Mouse (Mus musculus) kidney, adult 2 months (tissue): ENCODE data around the gene Gstt2. TPM values are rescaled to one million over a fixed set of nuclear protein-coding genes. Genes with fewer than 3 reads are reported as not detected.
A peak's percentile ranks its signal among the peaks of the same experiment; 100 is the strongest.

Source experiments
- DNase-seq: peaks from one replicate; pipeline ENCODE4 v3.0.0; 2021
- H3K27ac ChIP-seq: fragments of 200-500 bp; 2 replicates; pipeline ENCODE4 v1.5.1; 2012; ENCODE audit warnings: low read depth, low read length, control low read depth, inconsistent platforms; ENCODE audit not compliant: insufficient read depth
- H3K27me3 ChIP-seq: fragments of 200-500 bp; replicated peaks from 2 replicates; pipeline ENCODE4 v1.6.1; 2012; ENCODE audit warnings: mild to moderate bottlenecking, moderate library complexity, low read length, inconsistent platforms; ENCODE audit not compliant: control insufficient read depth, insufficient read depth
- H3K36me3 ChIP-seq: fragments of 200-500 bp; 2 replicates; pipeline ENCODE4 v1.6.1; 2012; ENCODE audit warnings: mild to moderate bottlenecking, moderate library complexity, low read length, inconsistent platforms; ENCODE audit not compliant: control insufficient read depth, insufficient read depth
- H3K4me1 ChIP-seq: fragments of 200-500 bp; 2 replicates; pipeline ENCODE4 v1.6.1; 2011; ENCODE audit warnings: low read length; ENCODE audit not compliant: control insufficient read depth, insufficient read depth
- H3K4me3 ChIP-seq: fragments of 200-500 bp; 2 replicates; pipeline ENCODE4 v1.5.1; 2011; ENCODE audit warnings: mild to moderate bottlenecking, low read depth, low read length, control low read depth; ENCODE audit not compliant: insufficient read depth
- CTCF ChIP-seq: fragments of 200-500 bp; conservative IDR thresholded peaks from 2 replicates; pipeline ENCODE4 v1.5.1; 2011; ENCODE audit warnings: low read depth, mild to moderate bottlenecking, control low read depth, low read length, moderate library complexity, mixed read lengths; ENCODE audit not compliant: insufficient read depth, insufficient read length
- POLR2A ChIP-seq: fragments of 200-500 bp; IDR thresholded peaks from one replicate; pipeline ENCODE4 v1.6.1; 2011; ENCODE audit warnings: low read depth, low read length, control low read depth
- WGBS: fragments of 180-500 bp; shearing (Covaris S2); methylation state at CpG from one replicate; pipeline ENCODE4 v1.1.7; 2018; 5-methylcytosine and 5-hydroxymethylcytosine counted together
- polyA plus RNA-seq: library from polyadenylated mRNA; depleted of rRNA; stranded (reverse); fragments of >200 nt; gene quantifications from 2 replicates; pipeline ENCODE4 v1.2.3, GENCODE M21; 2012

Gstt2 gene
- polyA plus RNA-seq, 1 experiment = 1,473 TPM

DNA sequence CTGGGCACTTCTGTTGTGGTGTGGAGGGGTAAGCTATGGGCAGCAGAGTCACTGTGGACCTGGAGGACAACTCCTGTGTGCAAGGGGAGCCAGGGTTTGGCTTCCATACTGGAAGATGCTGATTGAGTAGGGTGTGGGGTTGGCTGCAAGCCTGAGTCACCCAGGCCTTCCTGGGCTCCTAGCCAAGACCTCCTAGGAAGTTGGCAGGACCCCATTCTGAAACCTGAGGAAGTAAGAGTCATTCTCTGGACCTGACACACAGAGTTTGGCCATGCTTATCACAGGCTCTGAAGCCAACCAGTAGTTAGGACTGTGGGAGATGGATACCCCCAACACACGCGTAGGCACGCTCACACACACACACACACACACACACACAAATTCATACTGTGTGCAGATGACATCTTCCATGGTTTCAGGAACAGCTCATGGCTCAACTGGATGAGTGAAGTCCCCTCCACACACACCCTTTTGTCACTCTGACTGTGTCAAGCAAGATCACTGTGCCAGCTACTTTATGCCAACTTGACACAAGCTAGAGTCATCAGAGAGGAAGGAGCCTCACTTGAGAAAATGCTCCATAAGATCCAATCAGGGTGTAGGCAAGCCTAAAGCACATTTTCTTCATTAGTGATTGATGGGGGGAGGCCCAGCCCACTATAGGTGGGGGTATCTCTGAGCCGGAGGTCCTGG is 9.4 kb downstream of the Gstt2 start:
- DNase-seq = peak; percentile 91
- TF ChIP-seq POLR2A = no peak
- no peak for TF ChIP-seq CTCF
- no peaks in the 10 kb centered on the region; the same call in 1 of the 2 replicates for H3K36me3 ChIP-seq
- WGBS = 89% methylated on average over 4 of the region's 4 CpGs
- H3K27me3 ChIP-seq = no peaks in the 10 kb centered on the region
- H3K4me1 ChIP-seq = peaks cover 9% of the 10 kb centered on the region
- no peak overlapping the region for H3K27ac ChIP-seq
- H3K4me3 ChIP-seq = no peak overlapping the region

DNA sequence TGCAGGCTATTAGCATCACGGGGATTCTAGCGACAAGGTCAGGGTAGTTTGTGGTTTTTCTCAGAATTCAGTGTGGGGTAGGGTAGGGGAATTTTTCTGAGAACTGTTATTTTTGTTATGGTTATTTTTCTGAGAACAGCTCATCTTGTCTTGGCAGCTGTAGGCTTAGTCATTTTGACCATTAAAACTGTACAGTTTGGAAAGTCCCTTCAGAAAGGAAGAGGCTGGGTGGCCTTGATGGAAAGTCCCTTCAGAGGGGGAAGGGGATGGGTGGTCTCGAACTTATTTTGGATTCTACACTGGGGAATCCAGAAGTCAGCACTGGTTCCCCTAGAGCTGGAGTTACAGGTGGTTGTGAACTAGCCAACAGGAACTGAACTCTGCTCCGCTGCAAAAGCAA is 12.7 kb downstream of the Gstt2 start:
- WGBS = 70% methylated on average over 4 of the region's 4 CpGs
- Histone ChIP-seq H3K4me1 (peaks cover 9% of the 10 kb centered on the region), H3K27ac (no peak overlapping the region), H3K36me3 (no peaks in the 10 kb centered on the region), H3K4me3 (no peak overlapping the region), H3K27me3 (no peaks in the 10 kb centered on the region)
- TF ChIP-seq POLR2A = no peak
- TF ChIP-seq CTCF = no peak
- DNase-seq = no peak

DNA sequence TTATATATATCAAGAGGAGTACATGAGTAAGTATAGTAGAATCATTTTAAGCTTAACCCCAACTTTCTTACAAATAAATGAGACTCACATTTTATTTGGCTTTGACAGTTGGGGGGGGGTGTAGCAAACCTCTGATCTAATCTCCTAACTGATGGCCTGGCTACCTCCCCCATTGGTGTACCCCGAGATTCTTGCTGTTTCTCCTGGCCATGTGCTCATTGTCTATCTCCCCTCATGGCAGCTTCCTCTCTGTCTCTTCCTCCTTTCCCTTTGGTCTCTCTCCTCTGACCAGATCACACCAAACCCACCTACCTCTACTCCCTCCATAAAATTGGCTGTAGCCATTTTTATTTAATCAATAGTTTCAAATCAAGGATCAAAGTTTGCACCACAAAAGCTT is 13.4 kb downstream of the Gstt2 start:
- DNase-seq = no peak
- H3K4me3 ChIP-seq = no peak overlapping the region
- TF ChIP-seq CTCF (no peak), POLR2A (no peak)
- WGBS = 96% methylated on average over 1 of the region's 1 CpGs
- peaks cover 9% of the 10 kb centered on the region for H3K4me1 ChIP-seq
- H3K27me3 ChIP-seq = no peaks in the 10 kb centered on the region
- no peaks in the 10 kb centered on the region for H3K36me3 ChIP-seq
- H3K27ac ChIP-seq = no peak overlapping the region

DNA sequence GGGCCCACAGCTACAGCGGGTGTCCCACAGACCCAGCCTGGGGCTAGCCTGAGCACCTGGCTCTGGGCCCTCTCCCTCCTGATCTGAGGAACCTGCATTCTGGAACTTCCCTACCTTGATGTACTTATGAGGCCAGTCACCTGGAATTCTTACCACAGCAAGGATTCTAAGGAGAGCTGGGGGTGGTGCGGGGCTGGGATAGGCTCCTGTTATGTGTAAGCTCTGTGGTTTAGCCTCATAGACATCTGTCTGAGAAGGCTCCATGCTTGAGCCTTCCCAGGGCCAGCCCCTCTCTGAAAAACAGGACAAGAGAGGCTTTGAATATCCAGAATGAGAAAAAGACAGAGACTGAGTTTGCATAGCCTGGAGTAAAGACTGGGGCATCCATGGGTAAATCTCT is 14.8 kb downstream of the Gstt2 start, which contains the start of gene Gstt4:
Gene Gstt4, minus strand, starts transcription at position 101 of the 400 bp plus-strand sequence.
- TF ChIP-seq POLR2A (no peak), CTCF (no peak)
- no peak within 1 kb of the TSS for H3K4me3 ChIP-seq
- no peaks in the 10 kb centered on the region for H3K27me3 ChIP-seq
- H3K36me3 ChIP-seq = no peaks in the 10 kb centered on the region
- DNase-seq = no peak
- WGBS = 95% methylated on average over 2 of the region's 2 CpGs
- H3K27ac ChIP-seq = no peak within 1 kb of the TSS
- H3K4me1 ChIP-seq = peaks cover 2% of the 10 kb centered on the region

DNA sequence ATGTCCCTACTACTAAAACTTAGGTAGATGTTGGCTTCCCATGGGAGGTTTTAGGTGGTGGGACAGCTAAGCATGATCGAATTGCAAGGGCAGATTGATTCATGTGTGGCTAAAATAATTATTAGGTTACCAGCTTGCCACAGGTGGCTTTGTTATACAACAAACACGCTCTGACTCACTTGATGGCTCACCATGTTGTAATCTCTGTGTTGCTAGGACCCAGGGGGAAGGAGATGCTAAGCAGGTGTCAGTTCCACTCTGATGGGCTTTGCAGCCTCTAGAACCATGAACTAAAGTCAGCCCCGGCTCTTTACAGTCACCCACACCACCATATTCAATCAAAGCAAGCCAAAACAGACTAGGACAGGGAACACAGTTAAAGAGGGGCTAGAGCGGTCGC is 17.3 kb downstream of the Gstt2 start:
- no peak for TF ChIP-seq POLR2A
- no peak for TF ChIP-seq CTCF
- WGBS = 69% methylated on average over 5 of the region's 5 CpGs

DNA sequence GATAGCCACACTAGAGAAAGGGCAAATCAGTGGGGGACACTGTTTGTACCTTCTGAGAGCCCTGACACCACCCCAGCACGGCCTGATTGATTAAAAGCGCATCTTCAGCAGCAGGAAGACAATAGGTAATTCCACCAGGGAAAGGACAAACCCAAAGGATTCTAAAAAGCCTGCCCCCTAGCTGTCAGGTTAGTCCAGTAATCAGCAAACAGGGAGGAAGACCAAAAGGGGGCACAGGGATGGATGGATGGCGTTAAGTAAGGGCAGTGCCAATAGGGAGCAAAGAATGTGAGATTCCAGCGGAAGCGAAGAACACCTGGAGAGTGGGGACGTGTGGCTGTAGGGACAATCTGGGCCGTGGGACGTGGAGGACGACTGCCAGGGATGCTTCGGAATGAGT is 18.6 kb downstream of the Gstt2 start:
- DNase-seq = no peak
- TF ChIP-seq CTCF (0 out of 2 replicates have a peak, but pooled peaks have one; percentile 23), POLR2A (no peak)
- Histone ChIP-seq H3K4me1 (no peaks in the 10 kb centered on the region), H3K27ac (no peak overlapping the region), H3K36me3 (no peaks in the 10 kb centered on the region), H3K4me3 (no peak overlapping the region), H3K27me3 (no peaks in the 10 kb centered on the region)
- 67% methylated on average over 10 of the region's 10 CpGs for WGBS

More for the DNA sequence above, 17.3 kb downstream of the Gstt2 start:
- Histone ChIP-seq H3K4me1 (no peaks in the 10 kb centered on the region), H3K27me3 (no peaks in the 10 kb centered on the region), H3K4me3 (no peak overlapping the region), H3K27ac (no peak overlapping the region), H3K36me3 (no peaks in the 10 kb centered on the region)
- no peak for DNase-seq

DNA sequence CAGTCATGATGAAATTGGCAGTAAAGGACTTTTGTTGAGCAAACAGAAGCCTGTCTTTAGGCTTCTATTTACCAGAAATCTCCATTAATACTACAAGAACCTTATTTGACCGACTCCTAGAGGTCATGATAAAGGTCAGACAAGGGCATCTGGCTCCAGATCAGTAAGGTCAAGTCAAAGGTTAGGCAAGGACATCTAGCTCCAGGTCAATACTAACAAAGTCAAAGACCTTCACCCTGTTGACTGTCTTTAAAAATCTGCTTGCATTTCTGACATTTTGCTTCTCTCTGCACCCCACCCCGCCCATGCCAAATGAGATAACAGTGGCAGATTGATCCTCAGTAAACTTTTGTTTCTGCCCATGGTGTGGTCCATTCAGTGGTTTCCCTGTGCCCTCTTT is 33.0 kb downstream of the Gstt2 start:
- no peaks in the 10 kb centered on the region for H3K27me3 ChIP-seq
- TF ChIP-seq CTCF (no peak), POLR2A (no peak)
- DNase-seq = no peak
- no peak overlapping the region for H3K27ac ChIP-seq
- H3K4me1 ChIP-seq = no peaks in the 10 kb centered on the region
- WGBS = 56% methylated on average over 2 of the region's 2 CpGs
- H3K36me3 ChIP-seq = no peaks in the 10 kb centered on the region
- H3K4me3 ChIP-seq = no peak overlapping the region
